ENCODE assay signal across 8 mouse cellular contexts in genomic region chr7:90386885-90387459, GRCm38 (mm10). TPM values are rescaled to one million over a fixed set of nuclear protein-coding genes. Genes with fewer than 3 reads are reported as not detected.
DNase-seq lines count a peak whose midpoint lies in the region; ATAC-seq lines count a peak whose summit lies in the region.

No protein-coding gene starts in this region.

- H3K4me1 ChIP-seq in embryonic facial prominence, embryonic 12.5 days, result peaks cover 4% of the 10 kb centered on the region; the same call in 1 of the 2 replicates
- peaks cover 43% of the 10 kb centered on the region for H3K4me1 ChIP-seq in heart, embryonic 13.5 days

- no peaks in the 10 kb centered on the region for H3K9me3 ChIP-seq in embryonic facial prominence, embryonic 12.5 days
- no peaks in the 10 kb centered on the region for H3K9me3 ChIP-seq in heart, embryonic 13.5 days

- DNase-seq in cerebellum, postnatal 10 days, result peak; percentile 15 to 39
- no peak for DNase-seq in cerebellum, adult 18-20 months
- DNase-seq in left cerebral cortex, adult 18-20 months (ENCODE audit: low spot score in 2 of 2), result peak; percentile 61 to 65
- DNase-seq in retina, embryonic 14.5 days (ENCODE audit: low spot score), result peak; percentile 58
- DNase-seq in adrenal gland, postnatal 10 days, result no peak

- no peaks in the 10 kb centered on the region for H3K36me3 ChIP-seq in embryonic facial prominence, embryonic 12.5 days
- no peaks in the 10 kb centered on the region for H3K36me3 ChIP-seq in heart, embryonic 13.5 days

- peak overlapping the region; percentile 23 for H3K4me2 ChIP-seq in embryonic facial prominence, embryonic 12.5 days (replicated peaks)
- H3K4me2 ChIP-seq in heart, embryonic 13.5 days, result peak overlapping the region; percentile 55

- no peak overlapping the region for H3K27ac ChIP-seq in embryonic facial prominence, embryonic 12.5 days
- peak overlapping the region; percentile 75 for H3K27ac ChIP-seq in heart, embryonic 13.5 days (replicated peaks)

- 0 out of 2 replicates have a peak, but pooled peaks have one; percentile 22 for ATAC-seq in embryonic facial prominence, embryonic 12.5 days (ENCODE audit: insufficient number of reproducible peaks, insufficient read depth, low FRiP score, low TSS enrichment)
- ATAC-seq in heart, embryonic 13.5 days (ENCODE audit: extremely low read depth, insufficient number of reproducible peaks, low FRiP score, low TSS enrichment), result no peak
- ATAC-seq in activated CD4-positive, CD25-positive, alpha-beta regulatory T cell, adult 4 months, result no peak

- H3K4me3 ChIP-seq in embryonic facial prominence, embryonic 12.5 days, result no peak overlapping the region
- H3K4me3 ChIP-seq in heart, embryonic 13.5 days, result peak overlapping the region; percentile 26

- no peak overlapping the region for H3K9ac ChIP-seq in embryonic facial prominence, embryonic 12.5 days
- 0 out of 2 replicates have a peak overlapping the region, but pooled peaks have one; percentile 19 for H3K9ac ChIP-seq in heart, embryonic 13.5 days

- H3K27me3 ChIP-seq in embryonic facial prominence, embryonic 12.5 days, result no peaks in the 10 kb centered on the region
- no peaks in the 10 kb centered on the region for H3K27me3 ChIP-seq in heart, embryonic 13.5 days (replicated peaks)

- WGBS in embryonic facial prominence, embryonic 12.5 days, result 2% methylated on average over 8 of the region's 8 CpGs
- WGBS in heart, embryonic 13.5 days, result 10% methylated on average over 8 of the region's 8 CpGs

RNA-seq across cellular contexts. Expression of gene Ccdc89, which starts 39.4 kb away (rescaled TPM):
- polyA plus RNA-seq in embryonic facial prominence, embryonic 12.5 days (2016; fragmentation: Nextera tagmentation; extraction: Ambion mirVana), result 2.2 and 2.7 TPM in 2 replicates
- 0.72 and 1.0 TPM in 2 replicates for polyA plus RNA-seq in heart, embryonic 13.5 days (2015; fragmentation: Nextera tagmentation; extraction: Ambion mirVana)
- 1 to 10 TPM in 1 of 2 experiments, under 1 TPM in 1; 0.91 to 1.1 TPM for total RNA-seq in left cerebral cortex, adult 18-20 months (2021)
- total RNA-seq in adrenal gland, postnatal 10 days (2021), result under 1 TPM; 0.24 to 0.48 TPM
- not detected for polyA plus RNA-seq in activated CD4-positive, CD25-positive, alpha-beta regulatory T cell, adult 4 months (2017; shearing (Covaris generic))

RNA-seq across cellular contexts. Expression of gene Crebzf, which starts 55.6 kb away (rescaled TPM):
- polyA plus RNA-seq in embryonic facial prominence, embryonic 12.5 days (2016; fragmentation: Nextera tagmentation; extraction: Ambion mirVana), result 68.9 and 69.0 TPM in 2 replicates
- 18.9 and 19.0 TPM in 2 replicates for polyA plus RNA-seq in heart, embryonic 13.5 days (2015; fragmentation: Nextera tagmentation; extraction: Ambion mirVana)
- 10 to 100 TPM; 81.7 to 93.1 TPM for total RNA-seq in left cerebral cortex, adult 18-20 months (2021)
- 10 to 100 TPM; 52.5 to 66.9 TPM for total RNA-seq in adrenal gland, postnatal 10 days (2021)
- polyA plus RNA-seq in activated CD4-positive, CD25-positive, alpha-beta regulatory T cell, adult 4 months (2017; shearing (Covaris generic)), result 10 to 100 TPM; 22.8 to 29.8 TPM

Comparison
In these comparisons a context has a peak if more than half of its experiments do, and no peak if none do; other contexts are left out.
1. DNase-seq: peak in cerebellum, postnatal 10 days (2 of 2), left cerebral cortex, adult 18-20 months (2 of 2) and retina, embryonic 14.5 days (single experiment); none in cerebellum, adult 18-20 months (0 of 2) and adrenal gland, postnatal 10 days (single experiment).